Mouse (Mus musculus): ENCODE measurements at regions not wholly inside any gene's neighbourhood (a gene's known extent, or its start where the extent isn't known, plus 50 kb on each side); places are given as distances from the start of the nearest gene placed in this dataset.

DNA sequence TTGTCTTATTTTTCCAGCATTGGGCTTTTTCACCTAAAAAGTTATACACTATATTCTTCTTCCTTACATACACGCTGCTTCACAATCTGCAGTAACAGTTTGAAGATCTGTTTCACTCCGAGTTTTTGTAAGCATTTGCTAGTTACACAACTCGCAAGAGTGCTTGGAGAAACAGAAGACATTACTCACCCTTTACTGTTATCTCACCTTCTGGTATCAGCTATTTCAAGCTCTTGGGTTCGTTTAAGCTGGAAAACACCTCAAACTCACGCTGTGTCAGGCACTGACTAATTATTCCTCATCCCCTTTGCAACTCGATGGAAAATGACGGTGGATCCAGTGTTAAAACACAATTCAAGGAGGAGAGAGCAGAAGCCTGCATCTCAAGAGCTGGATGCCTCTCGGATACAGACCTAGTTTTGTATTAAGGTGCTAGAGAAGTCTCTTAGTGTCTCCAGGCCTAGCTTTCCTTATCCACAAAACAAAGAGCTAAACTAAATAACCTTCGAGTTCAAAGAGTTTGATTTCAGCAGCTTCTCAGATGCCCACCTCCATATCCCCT is 73.0 kb upstream of the Spaca1 start:
- TF ChIP-seq SMC3 (IDR thresholded peaks at IDR 0.05; ENCODE audit: low read depth, low read length) (no peak), ZKSCAN1 (IDR thresholded peaks at IDR 0.05; ENCODE audit: borderline replicate concordance, low read depth, low read length) (no peak)

Measured in CH12.LX (cell line).